Mouse (Mus musculus) embryonic fibroblast, embryonic 13.5 days (primary cell): ENCODE results near the gene Stag1. TPM values are rescaled to one million over a fixed set of nuclear protein-coding genes. Genes with fewer than 3 reads are reported as not detected.

Experiments used
- H3K27ac ChIP-seq: 2 replicates; pipeline ENCODE4 v1.5.1; 2012; ENCODE audit warnings: low read length, control low read depth, inconsistent platforms; ENCODE audit not compliant: insufficient read depth
- H3K4me1 ChIP-seq: 2 replicates; pipeline ENCODE4 v1.6.1; 2011; ENCODE audit warnings: low read length; ENCODE audit not compliant: control insufficient read depth, insufficient read depth
- H3K4me3 ChIP-seq: 2 replicates; pipeline ENCODE4 v1.5.1; 2011; ENCODE audit warnings: mild to moderate bottlenecking, control low read depth, low read length; ENCODE audit not compliant: insufficient read depth
- POLR2A ChIP-seq: IDR thresholded peaks from 2 replicates; pipeline ENCODE4 v1.6.1; 2011; ENCODE audit warnings: low read depth, mild to moderate bottlenecking, control low read depth, low read length, moderate library complexity
- polyA plus RNA-seq: library from polyadenylated mRNA; stranded (reverse); fragments of >200 nt; gene quantifications from 2 replicates; pipeline ENCODE4 v1.2.4, GENCODE M21; 2011; ENCODE audit warnings: low read depth; ENCODE audit not compliant: missing spikeins, insufficient read length

Stag1 gene
- polyA plus RNA-seq, 1 experiment, result 40.2 TPM

GRCm38 (mm10) chr9:101005866-101006265, 408.3 kb downstream of the Stag1 start:
- Histone ChIP-seq H3K4me3 (no peak overlapping the region), H3K27ac (no peak overlapping the region), H3K4me1 (no peaks in the 10 kb centered on the region)
- no peak for TF ChIP-seq POLR2A

Other genes with a start within 250 kb of the Stag1 start
- 1.5 and 1.9 TPM in 2 replicates for gene Il20rb, start 111.0 kb upstream of the Stag1 start, polyA plus RNA-seq
- gene Nck1, start 51.7 kb upstream of the Stag1 start, polyA plus RNA-seq, result 52.0 and 54.0 TPM in 2 replicates
- gene Slc35g2, start 26.7 kb upstream of the Stag1 start, polyA plus RNA-seq, result 2.6 and 2.8 TPM in 2 replicates